Mouse (Mus musculus) cerebellum, adult 11-12 months (tissue): ENCODE data around the gene Ube2q2.
"Not testable (repeated sequence)": the region's sequence is repeated elsewhere in the genome, so short reads cannot be mapped to it uniquely, and the experiment has no call there.

Experiments used
- DNase-seq: peaks from one replicate; pipeline ENCODE4 v3.0.0; 2022

The Ube2q2 gene

DNA sequence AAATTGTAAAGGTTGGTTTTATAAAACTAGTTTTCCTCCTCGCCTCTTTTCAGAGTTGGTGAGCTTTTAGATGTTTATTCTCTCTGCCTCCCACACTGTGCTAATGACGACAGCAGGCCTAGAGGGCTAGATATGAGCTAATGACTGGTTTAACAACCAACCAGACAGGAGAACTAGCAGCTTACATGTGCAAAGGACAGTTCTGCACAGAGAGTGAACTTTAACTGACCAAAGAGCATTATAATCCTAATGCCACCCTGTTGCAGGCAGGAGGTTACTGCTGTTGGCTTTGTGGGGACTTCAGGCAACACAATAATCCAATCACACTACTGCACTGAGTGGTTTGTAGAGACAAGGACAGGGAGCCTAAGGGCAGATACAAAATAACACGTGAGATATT is 94.6 kb downstream of the Ube2q2 start:
- no peak for DNase-seq

DNA sequence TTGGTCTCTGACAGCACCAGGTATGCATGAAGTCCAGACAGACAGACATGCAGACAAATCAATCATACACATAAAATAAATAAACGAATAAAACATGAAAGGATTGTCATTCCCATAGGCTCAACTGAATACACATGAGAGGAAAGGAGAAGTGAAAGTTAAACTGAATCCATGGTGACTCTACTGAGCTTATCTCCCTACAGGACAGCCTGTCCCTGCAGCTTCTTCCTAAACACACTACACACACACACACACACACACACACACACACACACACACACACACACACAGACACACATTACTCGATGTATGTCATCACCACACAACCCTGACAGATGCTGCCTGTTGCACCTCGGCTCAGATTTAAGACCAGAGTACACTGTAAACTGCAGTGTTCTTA is 95.4 kb downstream of the Ube2q2 start:
- no peak for DNase-seq

DNA sequence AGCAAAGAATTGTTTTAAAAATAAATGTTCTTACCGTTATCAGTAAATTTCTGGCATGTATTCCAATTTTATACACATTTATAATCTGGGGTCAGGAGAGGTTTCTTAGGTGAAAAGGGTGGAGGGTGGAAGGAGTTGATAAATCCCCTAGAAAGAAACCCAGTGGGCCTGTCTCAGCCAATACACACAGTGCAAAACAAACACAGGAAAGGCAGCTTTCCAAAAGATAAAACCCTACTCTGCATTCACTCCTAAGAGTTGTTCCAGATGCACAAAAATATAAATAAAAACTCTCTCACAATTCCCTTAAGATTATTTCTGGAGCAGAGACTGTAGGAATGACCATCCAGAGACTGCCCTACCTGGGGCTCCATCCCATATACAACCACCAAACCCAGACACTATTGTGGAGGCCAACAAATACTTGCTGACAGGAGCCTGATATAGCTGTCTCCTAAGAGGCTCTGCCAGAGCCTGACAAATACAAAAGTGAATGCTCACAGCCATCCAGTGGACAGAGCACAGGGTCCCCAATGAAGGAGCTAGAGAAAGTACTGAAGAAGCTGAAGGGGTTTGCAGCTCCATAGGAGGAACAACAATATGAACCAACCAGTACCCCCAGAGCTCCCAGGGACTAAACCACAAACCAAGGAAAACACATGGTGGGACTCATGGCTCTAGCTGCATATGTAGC is 96.5 kb downstream of the Ube2q2 start:
- not testable (repeated sequence) for DNase-seq

DNA sequence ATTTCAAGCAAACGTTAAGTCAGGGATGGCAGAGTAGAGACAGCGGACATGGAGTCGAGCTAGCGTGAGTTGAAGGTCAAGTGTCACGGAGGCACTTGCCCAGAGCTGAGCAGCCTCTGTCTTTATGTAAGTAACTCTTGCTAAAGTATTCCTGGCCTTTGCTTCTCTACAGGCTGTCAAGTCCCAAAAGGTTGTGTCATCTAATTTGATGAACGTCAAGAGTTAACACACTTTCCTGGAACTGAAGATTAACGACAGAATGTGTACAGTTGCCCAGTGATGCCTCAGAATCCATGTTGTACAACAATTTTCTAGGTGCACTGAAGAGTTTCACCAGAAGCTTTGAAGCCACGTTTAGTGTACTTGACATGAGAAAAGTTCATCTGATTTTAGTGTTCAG is 97.8 kb downstream of the Ube2q2 start:
- no peak for DNase-seq

DNA sequence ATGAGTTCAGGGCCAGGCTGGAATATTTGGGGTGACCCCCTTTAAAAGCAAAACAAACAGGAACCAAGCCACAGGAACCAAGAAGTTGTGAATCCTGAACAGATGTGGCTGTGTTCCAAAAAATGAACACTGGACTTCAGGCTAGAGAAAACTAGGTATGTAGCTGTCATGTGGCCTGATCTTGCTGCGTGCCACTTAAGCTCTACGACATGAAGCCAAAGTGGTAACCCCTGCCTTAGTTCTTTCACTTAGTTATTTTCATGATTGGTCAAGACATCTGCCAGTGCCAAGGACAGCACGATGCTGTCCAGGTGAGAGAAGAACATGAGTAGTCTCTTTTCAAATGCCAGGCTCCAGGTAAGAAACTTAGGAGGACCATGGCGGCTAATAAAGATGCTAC is 98.3 kb downstream of the Ube2q2 start:
- DNase-seq, result no peak

DNA sequence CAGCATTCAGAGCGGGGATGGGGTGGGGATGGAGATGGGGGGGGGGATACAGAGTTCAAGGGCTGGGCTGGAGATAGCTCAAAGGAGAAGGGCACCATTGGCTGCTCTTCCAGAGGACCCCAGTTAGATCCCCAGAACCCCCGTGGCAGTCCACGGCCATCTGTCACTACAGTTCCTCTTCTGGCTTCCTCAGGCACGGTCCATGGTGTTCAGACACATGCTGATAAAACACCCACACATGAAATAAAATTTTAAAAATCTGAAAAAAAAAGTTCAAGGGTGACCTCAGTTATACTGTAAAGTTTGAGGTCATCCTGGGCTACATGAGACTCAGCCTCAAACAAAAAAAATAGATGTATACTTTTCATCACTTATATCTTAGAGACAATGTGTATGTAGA is 99.8 kb downstream of the Ube2q2 start:
- DNase-seq, result no peak

DNA sequence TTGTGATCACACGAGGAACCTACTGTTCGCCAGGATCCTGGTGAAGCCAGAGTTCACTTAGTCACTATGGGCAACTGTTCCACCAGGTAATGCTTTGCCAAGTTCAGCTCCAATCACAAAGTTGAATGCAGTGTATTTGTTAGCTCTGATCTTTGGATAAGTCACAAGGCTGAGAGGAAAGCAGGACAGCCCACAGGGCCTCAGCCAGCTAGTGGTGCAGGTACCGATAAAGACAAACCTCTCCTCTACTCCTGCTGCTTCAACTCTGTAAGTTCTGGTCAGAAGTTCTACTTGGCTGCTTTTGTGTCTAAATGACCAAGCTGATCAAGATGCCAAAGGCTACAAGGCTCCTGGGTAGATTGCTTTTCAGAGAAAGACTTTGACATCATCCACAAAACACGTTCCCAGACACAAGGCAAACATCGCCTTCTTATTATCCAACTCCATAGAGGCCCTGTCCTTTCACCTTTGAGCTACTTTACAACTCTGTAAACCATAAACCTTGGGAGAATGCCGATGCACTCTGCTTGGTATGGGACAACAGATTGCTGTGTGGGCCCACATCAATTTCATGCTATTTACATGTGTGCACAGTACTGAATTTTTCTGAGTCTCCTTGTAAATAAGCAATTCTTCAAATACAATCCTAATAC is 102.1 kb downstream of the Ube2q2 start:
- no peak for DNase-seq

DNA sequence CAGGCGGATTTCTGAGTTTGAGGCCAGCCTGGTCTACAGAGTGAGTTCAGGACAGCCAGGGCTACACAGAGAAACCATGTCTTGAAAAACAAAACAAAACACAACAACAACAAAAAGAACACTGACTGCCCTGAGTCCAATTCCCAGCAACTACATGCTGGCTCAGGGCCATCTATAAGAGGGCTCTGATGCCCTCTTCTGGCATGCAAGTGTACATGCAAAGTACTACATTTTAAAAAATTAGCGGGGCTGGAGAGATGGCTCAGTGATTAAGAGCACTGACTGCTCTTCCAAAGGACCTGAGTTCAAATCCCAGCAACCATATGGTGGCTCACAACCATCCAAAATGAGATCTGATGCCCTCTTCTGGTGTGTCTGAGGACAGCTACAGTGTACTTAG is 103.4 kb downstream of the Ube2q2 start:
- DNase-seq, result not testable (repeated sequence)

DNA sequence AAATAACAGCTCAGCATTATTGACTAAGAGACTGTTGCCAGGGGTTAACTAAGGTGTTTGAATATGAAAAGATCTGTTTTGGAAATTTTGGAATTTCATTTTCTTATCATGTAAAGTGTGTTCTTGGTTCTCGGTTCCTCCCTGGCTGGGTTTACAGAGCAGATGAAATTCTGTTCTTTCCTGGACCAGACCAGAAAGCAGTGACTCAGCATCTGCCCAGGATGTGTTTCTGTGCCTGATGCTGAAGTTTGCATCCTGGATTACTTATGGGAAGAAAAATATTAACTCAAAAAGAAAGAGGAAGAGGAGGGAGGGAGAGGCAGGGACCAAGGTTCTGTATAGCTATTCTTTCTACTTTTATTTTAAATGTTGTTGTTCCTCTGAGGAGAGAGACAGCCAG is 105.2 kb downstream of the Ube2q2 start:
- no peak for DNase-seq

DNA sequence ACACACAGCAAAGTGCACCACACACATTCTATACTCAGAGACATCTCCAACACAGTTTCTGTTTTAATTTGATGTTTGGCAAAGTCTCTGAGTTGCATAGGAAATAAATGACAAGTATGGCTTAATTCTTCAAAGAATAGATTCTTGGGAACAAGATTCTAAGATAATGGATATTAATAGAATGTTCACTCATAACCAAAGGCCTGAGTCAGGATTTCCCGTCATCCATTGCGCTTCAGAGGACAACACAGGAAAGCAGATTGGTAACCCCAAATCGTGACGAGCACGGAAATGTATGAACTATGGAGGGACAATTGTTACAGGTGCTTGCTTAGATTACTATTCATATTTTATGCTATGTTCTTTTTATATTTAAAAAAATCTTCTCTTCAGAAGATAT is 106.4 kb downstream of the Ube2q2 start:
- no peak for DNase-seq

DNA sequence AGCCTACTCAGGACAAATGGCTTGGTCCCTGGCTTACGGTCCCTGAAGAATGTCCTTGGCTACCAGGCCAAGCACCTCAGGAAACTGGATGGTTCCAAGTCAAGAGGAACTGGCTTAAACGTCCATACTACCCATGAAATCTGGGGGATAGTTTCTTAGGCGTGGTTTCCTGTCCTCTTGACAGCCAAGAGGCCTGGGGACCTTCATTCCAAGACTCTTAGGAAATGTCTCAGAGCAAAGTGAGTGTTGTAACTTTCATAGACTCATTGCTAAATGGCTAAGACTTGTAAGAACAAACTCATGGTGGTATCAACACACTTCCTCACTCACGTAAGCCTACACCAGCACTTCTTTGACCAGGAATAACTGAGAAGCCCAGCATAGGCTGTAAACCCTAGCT is 107.0 kb downstream of the Ube2q2 start:
- no peak for DNase-seq

DNA sequence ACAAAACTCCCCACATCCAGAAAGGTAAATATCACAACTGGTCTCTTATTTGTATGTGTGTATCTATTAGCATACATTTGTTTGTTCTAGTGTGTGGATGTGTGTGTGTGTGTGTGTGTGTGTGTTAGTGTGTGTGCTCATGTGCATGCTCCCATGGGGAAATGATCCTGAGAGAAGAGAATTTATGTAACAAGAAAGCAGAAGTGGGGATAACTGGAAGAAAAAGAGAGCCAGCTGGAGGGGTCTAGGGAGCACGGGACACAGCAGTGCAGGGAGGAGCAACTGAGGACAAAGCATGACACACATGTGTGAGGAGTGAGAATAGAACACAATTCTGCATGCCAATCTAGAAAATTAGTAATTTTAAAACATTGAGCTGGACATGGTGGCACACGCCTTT is 108.5 kb downstream of the Ube2q2 start:
- no peak for DNase-seq
